Mouse (Mus musculus) kidney, embryonic 16.5 days (tissue): ENCODE data around the gene Cald1. TPM values are rescaled to one million over a fixed set of nuclear protein-coding genes. Genes with fewer than 3 reads are reported as not detected.

Source experiments
- ATAC-seq: fragments of 200-750 bp; cut with Nextera tagmentation; 2 replicates; pipeline ENCODE4 v1.8.0; 2017; ENCODE audit warnings: moderate TSS enrichment; ENCODE audit not compliant: low FRiP score, low TSS enrichment
- H3K27ac ChIP-seq: fragments of 300-500 bp; sonication (generic); 2 replicates; pipeline ENCODE4 v1.5.1; 2014; ENCODE audit warnings: low read length
- H3K27me3 ChIP-seq: fragments of 300-500 bp; sonication (generic); 2 replicates; pipeline ENCODE4 v1.6.1; 2014; ENCODE audit warnings: low read length, control low read depth, mixed read lengths; ENCODE audit not compliant: insufficient read depth
- H3K36me3 ChIP-seq: fragments of 300-500 bp; sonication (generic); 2 replicates; pipeline ENCODE4 v1.6.1; 2014; ENCODE audit warnings: low read length, control low read depth, mixed read lengths; ENCODE audit not compliant: insufficient read depth
- H3K4me1 ChIP-seq: fragments of 300-500 bp; sonication (generic); 2 replicates; pipeline ENCODE4 v1.6.1; 2014; ENCODE audit warnings: low read length, control low read depth, mixed read lengths; ENCODE audit not compliant: insufficient read depth
- H3K4me2 ChIP-seq: fragments of 300-500 bp; sonication (generic); replicated peaks from 2 replicates; pipeline ENCODE4 v1.6.1; 2014; ENCODE audit warnings: low read depth, low read length
- H3K4me3 ChIP-seq: fragments of 300-500 bp; sonication (generic); 2 replicates; pipeline ENCODE4 v1.5.1; 2014; ENCODE audit warnings: mild to moderate bottlenecking, low read length
- H3K9ac ChIP-seq: fragments of 300-500 bp; sonication (generic); replicated peaks from 2 replicates; pipeline ENCODE4 v1.6.1; 2014; ENCODE audit warnings: low read length
- H3K9me3 ChIP-seq: fragments of 300-500 bp; sonication (generic); 2 replicates; pipeline ENCODE4 v1.6.1; 2016; ENCODE audit warnings: low read length, control low read depth
- WGBS: fragments of 180-500 bp; shearing (Covaris S2); extraction: QIAGEN DNeasy Blood & Tissue Kit; methylation state at CpG from one replicate; pipeline ENCODE4 v1.1.7; 2014; 5-methylcytosine and 5-hydroxymethylcytosine counted together
- polyA plus RNA-seq: library from polyadenylated mRNA; unstranded; fragments of >200 nt; fragmentation: Nextera tagmentation; extraction: Ambion mirVana; gene quantifications from 2 replicates; pipeline ENCODE4 v1.2.1, GENCODE M21; 2015

The Cald1 gene
- polyA plus RNA-seq, 1 experiment from 2014 or later, result 243 TPM

DNA sequence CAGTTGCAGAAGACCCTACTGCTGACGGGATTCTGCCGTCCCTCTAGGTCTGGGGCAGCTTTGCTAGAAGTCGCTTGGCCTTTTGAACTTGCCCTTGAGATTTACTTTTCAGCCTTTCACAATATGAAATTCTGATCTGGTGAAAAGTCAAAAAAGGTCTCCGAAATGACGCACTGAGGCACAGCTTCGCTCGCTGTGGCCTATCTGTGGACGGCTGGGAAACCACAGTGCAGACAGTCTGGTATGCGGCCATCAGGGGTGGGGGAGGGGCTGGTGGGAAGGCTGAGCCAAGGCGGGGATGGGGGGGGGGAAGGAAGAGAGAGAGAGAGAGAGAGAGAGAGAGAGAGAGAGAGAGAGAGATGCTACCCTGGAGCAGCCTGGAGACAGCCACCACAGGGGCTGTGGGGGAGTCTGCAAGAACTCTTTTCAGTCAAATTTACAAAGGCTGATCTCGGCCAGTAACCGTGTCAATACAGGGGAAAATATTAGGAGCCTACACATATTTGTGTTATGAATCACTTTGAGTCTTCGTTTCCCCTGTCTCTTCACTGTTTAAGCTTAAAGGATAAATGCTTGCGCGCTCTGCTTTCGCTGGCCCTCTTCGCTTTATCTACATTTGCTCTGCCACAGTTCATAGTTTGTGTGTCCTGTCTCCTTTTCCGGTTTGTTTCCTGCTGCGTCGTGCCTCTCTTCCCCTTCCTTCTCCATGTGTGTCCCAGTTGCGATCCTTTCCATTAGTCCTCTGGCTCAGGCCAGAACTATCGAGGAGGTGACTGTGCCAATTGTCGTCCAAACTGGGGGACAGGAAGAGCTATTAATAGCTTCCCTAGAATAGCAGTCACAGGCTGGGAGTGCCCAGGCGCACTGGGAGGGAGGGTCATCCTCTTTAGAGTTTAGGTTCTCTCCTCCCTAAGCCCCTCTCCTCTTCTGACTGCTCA is 11.9 kb downstream of the Cald1 start:
- ATAC-seq, result peak; percentile 81
- peak overlapping the region; percentile 51; the same call in 1 of the 2 replicates for H3K9ac ChIP-seq
- peak overlapping the region; percentile 8; the same call in 1 of the 2 replicates for H3K4me3 ChIP-seq
- peak overlapping the region; percentile 45 for H3K4me2 ChIP-seq
- peak overlapping the region; percentile 91 for H3K27ac ChIP-seq
- H3K4me1 ChIP-seq, result peaks cover 32% of the 10 kb centered on the region; the same call in 1 of the 2 replicates
- no peaks in the 10 kb centered on the region for H3K9me3 ChIP-seq
- 29% methylated on average over 24 of the region's 24 CpGs for WGBS
- no peaks in the 10 kb centered on the region for H3K36me3 ChIP-seq
- H3K27me3 ChIP-seq, result no peaks in the 10 kb centered on the region

DNA sequence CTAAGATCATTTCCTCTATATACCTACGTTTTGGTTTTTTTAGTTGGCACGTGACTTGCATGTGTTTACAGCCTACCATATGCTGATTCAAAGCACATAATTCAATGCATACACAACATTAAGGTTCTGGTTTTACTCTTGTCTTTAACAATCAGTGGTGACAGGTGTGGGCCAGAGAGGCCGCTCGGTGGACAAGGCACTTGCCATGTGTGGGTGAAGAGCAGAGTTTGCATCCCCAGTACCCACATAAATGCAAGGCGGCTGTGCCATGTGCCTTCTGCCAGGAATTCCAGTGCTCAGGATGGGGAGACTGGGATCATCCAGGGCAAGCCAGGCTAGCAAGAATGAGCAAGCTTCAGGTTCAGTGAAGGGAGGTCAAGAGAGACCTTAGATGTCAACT is 14.8 kb downstream of the Cald1 start:
- H3K36me3 ChIP-seq, result no peaks in the 10 kb centered on the region
- no peak overlapping the region for H3K9ac ChIP-seq
- no peak overlapping the region for H3K4me2 ChIP-seq
- WGBS, result 90% methylated on average over 5 of the region's 5 CpGs
- no peak overlapping the region for H3K4me3 ChIP-seq
- ATAC-seq, result no peak
- H3K27ac ChIP-seq, result no peak overlapping the region
- H3K4me1 ChIP-seq, result peaks cover 17% of the 10 kb centered on the region; the same call in 1 of the 2 replicates
- no peaks in the 10 kb centered on the region for H3K9me3 ChIP-seq
- H3K27me3 ChIP-seq, result no peaks in the 10 kb centered on the region

DNA sequence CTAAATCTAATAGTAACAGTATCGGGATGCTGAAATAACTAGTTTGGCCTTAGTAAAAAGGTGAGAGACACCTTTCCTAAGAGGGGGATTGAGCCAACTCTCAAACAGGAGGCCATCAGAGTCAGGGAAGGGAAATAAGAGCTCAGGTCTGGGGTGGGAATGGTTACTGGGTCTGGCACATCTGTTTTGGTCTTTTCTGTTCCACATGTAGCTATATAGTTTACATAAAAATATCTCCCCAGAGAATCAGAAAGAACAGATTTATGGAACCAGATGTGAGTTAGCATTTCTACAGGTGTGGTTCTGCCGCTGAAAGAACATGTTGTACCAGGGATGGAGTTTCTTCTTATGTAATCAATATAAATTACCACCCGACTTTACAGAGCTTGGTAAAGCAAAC is 17.1 kb downstream of the Cald1 start:
- no peaks in the 10 kb centered on the region for H3K36me3 ChIP-seq
- no peaks in the 10 kb centered on the region for H3K27me3 ChIP-seq
- H3K4me2 ChIP-seq, result no peak overlapping the region
- no peak overlapping the region for H3K4me3 ChIP-seq
- no peak overlapping the region for H3K27ac ChIP-seq
- no peak for ATAC-seq
- 77% methylated on average over 3 of the region's 3 CpGs for WGBS
- H3K9me3 ChIP-seq, result no peaks in the 10 kb centered on the region
- H3K4me1 ChIP-seq, result peaks cover 9% of the 10 kb centered on the region; the same call in 1 of the 2 replicates
- H3K9ac ChIP-seq, result no peak overlapping the region

DNA sequence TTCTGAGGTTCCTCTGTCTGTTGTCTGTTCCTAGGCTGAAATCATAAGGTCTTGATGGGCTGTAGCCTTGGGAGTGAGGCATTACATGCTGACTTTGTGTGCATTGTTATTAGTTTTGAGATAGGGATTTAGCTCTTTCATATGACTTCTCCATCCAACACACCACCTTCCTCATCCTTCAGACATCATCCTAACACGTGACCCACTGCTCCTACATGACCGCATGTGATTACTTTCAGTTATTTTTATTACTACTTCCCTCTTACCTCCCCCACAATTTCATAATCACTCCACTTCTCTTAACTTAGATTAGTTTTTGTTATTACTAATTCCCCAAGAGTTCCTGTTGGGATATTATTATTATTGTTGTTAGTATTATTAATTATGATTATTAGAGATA is 21.2 kb downstream of the Cald1 start:
- Histone ChIP-seq H3K9me3 (no peaks in the 10 kb centered on the region), H3K9ac (no peak overlapping the region), H3K4me3 (no peak overlapping the region), H3K27me3 (no peaks in the 10 kb centered on the region), H3K36me3 (no peaks in the 10 kb centered on the region), H3K27ac (no peak overlapping the region), H3K4me2 (no peak overlapping the region), H3K4me1 (peaks cover 12% of the 10 kb centered on the region; the same call in 1 of the 2 replicates)
- ATAC-seq, result no peak
- WGBS, result 70% methylated on average over 2 of the region's 2 CpGs

DNA sequence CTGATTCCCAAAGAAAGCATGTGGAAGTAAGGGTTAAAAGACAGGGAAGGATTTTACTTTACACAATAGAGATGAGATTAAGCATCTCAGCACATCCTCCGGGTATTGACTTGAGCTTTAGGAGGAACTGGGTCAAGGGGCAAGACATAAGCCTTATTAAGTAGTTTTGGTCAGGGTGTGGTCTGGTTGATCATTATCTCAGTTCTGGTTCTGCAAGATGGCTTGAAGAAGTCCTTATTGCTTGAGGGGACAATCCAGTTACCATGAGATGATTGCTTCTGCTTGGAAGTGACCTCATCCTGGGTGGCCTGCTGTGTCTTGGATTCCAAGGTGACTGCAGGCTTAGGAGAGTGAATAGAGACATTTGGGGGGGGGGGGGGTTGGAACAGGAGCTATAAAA is 21.9 kb downstream of the Cald1 start:
- Histone ChIP-seq H3K4me3 (no peak overlapping the region), H3K9me3 (no peaks in the 10 kb centered on the region), H3K9ac (no peak overlapping the region), H3K4me1 (peaks cover 13% of the 10 kb centered on the region; the same call in 1 of the 2 replicates), H3K27ac (no peak overlapping the region), H3K4me2 (no peak overlapping the region), H3K27me3 (no peaks in the 10 kb centered on the region), H3K36me3 (no peaks in the 10 kb centered on the region)
- ATAC-seq, result no peak
- 46% methylated on average over 1 of the region's 1 CpGs for WGBS

DNA sequence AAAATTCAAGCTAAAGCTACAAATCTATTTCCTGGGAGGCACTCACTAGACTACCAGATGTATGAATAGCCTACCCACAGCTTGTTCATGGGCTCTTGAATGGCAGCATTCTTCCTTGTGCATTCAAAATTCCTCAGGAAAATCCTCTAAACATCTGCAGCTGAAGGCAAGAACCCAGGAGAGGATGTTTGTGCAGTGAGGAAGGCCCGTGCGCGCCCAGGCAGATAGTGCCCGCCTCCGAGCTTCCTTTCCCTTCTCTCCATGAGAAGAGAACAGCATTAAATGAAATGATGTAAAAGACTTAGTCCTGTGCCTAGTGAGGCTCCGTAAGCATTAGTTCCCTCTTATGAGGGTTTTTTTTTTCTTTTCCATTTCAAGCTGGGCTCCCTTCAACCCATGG is 24.6 kb downstream of the Cald1 start:
- H3K27me3 ChIP-seq, result no peaks in the 10 kb centered on the region
- H3K27ac ChIP-seq, result peak overlapping the region; percentile 63; the same call in 1 of the 2 replicates
- no peak overlapping the region for H3K4me3 ChIP-seq
- peaks cover 21% of the 10 kb centered on the region for H3K4me1 ChIP-seq
- H3K4me2 ChIP-seq, result no peak overlapping the region
- WGBS, result 86% methylated on average over 6 of the region's 6 CpGs
- H3K36me3 ChIP-seq, result no peaks in the 10 kb centered on the region
- H3K9me3 ChIP-seq, result no peaks in the 10 kb centered on the region
- ATAC-seq, result no peak
- H3K9ac ChIP-seq, result no peak overlapping the region

DNA sequence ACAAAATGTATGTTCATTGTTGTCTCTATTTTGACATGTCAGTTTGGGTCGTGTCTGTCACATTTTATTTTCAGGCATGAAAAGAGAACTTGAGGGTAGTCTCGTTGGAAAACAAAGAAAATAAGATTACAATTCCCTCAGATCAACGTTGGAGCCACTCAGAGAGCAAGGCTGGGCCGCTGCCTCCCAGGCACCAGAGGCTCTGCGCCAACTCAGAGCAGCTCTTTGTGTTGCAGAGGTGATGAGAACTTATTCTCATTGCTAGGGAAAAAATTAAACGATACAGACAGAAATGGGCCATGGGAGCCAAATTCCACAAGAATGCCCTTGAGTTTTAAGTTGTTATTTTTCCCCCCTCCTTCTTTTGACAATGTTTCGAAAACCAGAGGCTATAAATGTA is 25.0 kb downstream of the Cald1 start:
- H3K27ac ChIP-seq, result peak overlapping the region; percentile 63; the same call in 1 of the 2 replicates

DNA sequence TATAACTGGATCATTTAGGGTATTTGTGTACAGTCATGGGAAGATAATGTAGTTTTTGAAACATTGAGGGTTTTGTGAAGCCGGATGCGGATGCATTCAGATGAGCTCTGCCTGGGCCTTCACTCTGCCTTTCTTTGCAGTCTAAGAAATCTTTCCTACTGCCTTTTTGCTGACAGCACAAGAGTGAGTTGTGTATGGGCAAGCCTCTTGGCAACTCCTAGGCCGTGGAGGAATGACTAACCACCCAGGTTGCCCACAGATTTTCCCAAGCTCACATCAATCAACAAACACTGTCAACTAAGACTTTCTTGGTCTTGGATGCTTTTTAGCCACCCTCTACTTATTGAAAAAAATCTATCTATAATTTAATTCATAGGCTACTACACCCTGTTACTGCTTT is 26.2 kb downstream of the Cald1 start:
- 87% methylated on average over 3 of the region's 3 CpGs for WGBS

More for the DNA sequence above, 25.0 kb downstream of the Cald1 start:
- no peak overlapping the region for H3K4me2 ChIP-seq
- no peaks in the 10 kb centered on the region for H3K27me3 ChIP-seq
- H3K4me1 ChIP-seq, result peaks cover 21% of the 10 kb centered on the region
- 64% methylated on average over 7 of the region's 7 CpGs for WGBS
- H3K4me3 ChIP-seq, result no peak overlapping the region
- ATAC-seq, result no peak
- H3K36me3 ChIP-seq, result no peaks in the 10 kb centered on the region
- H3K9ac ChIP-seq, result no peak overlapping the region
- H3K9me3 ChIP-seq, result no peaks in the 10 kb centered on the region

DNA sequence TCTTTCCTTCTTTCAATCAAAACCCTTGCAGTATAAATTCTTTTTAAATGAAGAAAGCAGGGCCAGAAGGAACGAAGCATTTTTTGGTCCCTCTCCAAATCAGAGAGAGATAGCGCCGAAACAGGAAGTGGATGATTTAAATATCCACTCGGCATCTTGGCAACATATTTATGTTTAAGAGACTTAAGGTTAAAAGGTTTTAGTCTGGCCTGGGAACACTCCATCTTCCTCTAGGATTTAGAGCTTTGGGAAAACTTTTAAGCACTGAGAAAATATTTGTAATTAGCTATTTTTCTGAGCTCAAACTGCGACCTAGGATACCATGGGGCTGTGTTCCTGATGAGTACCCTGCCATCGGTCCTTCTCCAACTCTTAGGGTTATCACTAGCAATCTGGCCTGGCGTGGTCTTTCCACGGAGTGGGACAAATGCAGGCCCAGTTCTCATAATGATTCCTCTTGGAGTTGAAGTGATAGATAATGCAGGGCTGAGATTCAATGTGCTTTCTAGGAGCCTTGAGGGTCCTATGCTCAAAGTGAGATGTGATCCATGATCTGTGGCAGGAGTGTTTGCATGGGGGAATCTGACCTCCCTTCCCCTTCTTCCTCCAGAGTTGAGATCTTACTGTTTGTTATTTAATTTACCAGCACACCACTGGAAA is 28.4 kb downstream of the Cald1 start:
- Histone ChIP-seq H3K9ac (no peak overlapping the region), H3K27me3 (no peaks in the 10 kb centered on the region), H3K4me2 (no peak overlapping the region), H3K27ac (peak overlapping the region; percentile 90), H3K4me1 (peaks cover 18% of the 10 kb centered on the region), H3K36me3 (no peaks in the 10 kb centered on the region), H3K4me3 (no peak overlapping the region), H3K9me3 (no peaks in the 10 kb centered on the region)
- no peak for ATAC-seq
- WGBS, result 52% methylated on average over 8 of the region's 8 CpGs

More for the DNA sequence above, 26.2 kb downstream of the Cald1 start:
- Histone ChIP-seq H3K4me2 (no peak overlapping the region), H3K4me3 (no peak overlapping the region), H3K4me1 (peaks cover 21% of the 10 kb centered on the region), H3K36me3 (no peaks in the 10 kb centered on the region), H3K27ac (no peak overlapping the region), H3K9me3 (no peaks in the 10 kb centered on the region), H3K9ac (no peak overlapping the region), H3K27me3 (no peaks in the 10 kb centered on the region)
- ATAC-seq, result no peak
